Mouse (Mus musculus) layer of hippocampus, adult 11-12 months (tissue): ENCODE data around the gene Zfp988.
"Not testable (repeated sequence)": the region's sequence is repeated elsewhere in the genome, so short reads cannot be mapped to it uniquely, and the experiment has no call there.

Source experiments
- DNase-seq: peaks from one replicate; pipeline ENCODE4 v3.0.0; 2022; ENCODE audit warnings: low spot score

Zfp988 gene

GRCm38 (mm10) chr4:147305436-147305835 lies at the start of gene Zfp988:
Gene Zfp988, plus strand, starts transcription at chr4:147305674.
- not testable (repeated sequence) for DNase-seq

GRCm38 (mm10) chr4:147262708-147263107 lies 42.8 kb upstream of the Zfp988 start:
- not testable (repeated sequence) for DNase-seq

- not testable (repeated sequence) for DNase-seq
These were observed 38.2 kb upstream of the Zfp988 start for GRCm38 (mm10) chr4:147267302-147267701.

- DNase-seq, result not testable (repeated sequence)
These were observed 36.7 kb upstream of the Zfp988 start for GRCm38 (mm10) chr4:147268735-147269134.

GRCm38 (mm10) chr4:147270026-147270425 lies 35.4 kb upstream of the Zfp988 start:
- not testable (repeated sequence) for DNase-seq

- not testable (repeated sequence) for DNase-seq
These were observed 33.9 kb upstream of the Zfp988 start for GRCm38 (mm10) chr4:147271601-147272000.

GRCm38 (mm10) chr4:147275021-147275772 lies 30.3 kb upstream of the Zfp988 start:
- not testable (repeated sequence) for DNase-seq

GRCm38 (mm10) chr4:147275773-147276140 lies 29.7 kb upstream of the Zfp988 start:
- not testable (repeated sequence) for DNase-seq

- DNase-seq, result not testable (repeated sequence)
These were observed 25.1 kb upstream of the Zfp988 start for GRCm38 (mm10) chr4:147280406-147280805.

GRCm38 (mm10) chr4:147298585-147298984 lies 6.9 kb upstream of the Zfp988 start:
- not testable (repeated sequence) for DNase-seq

GRCm38 (mm10) chr4:147302375-147302774 lies 3.1 kb upstream of the Zfp988 start:
- not testable (repeated sequence) for DNase-seq

- DNase-seq, result not testable (repeated sequence)
These were observed 29.7 kb downstream of the Zfp988 start for GRCm38 (mm10) chr4:147335036-147335690.

- not testable (repeated sequence) for DNase-seq
These were observed 30.4 kb downstream of the Zfp988 start for GRCm38 (mm10) chr4:147335691-147336367.

- not testable (repeated sequence) for DNase-seq
These were observed 31.1 kb downstream of the Zfp988 start for GRCm38 (mm10) chr4:147336368-147337195.

GRCm38 (mm10) chr4:147337520-147337919 lies 32.0 kb downstream of the Zfp988 start:
- not testable (repeated sequence) for DNase-seq

GRCm38 (mm10) chr4:147338032-147338610 lies 32.6 kb downstream of the Zfp988 start:
- no peak for DNase-seq

GRCm38 (mm10) chr4:147338706-147339105 lies 33.2 kb downstream of the Zfp988 start:
- not testable (repeated sequence) for DNase-seq

GRCm38 (mm10) chr4:147339601-147340219 lies 34.2 kb downstream of the Zfp988 start:
- DNase-seq, result not testable (repeated sequence)

GRCm38 (mm10) chr4:147340236-147340635 lies 34.8 kb downstream of the Zfp988 start:
- not testable (repeated sequence) for DNase-seq

- not testable (repeated sequence) for DNase-seq
These were observed 35.4 kb downstream of the Zfp988 start for GRCm38 (mm10) chr4:147340876-147341275.
